Mouse (Mus musculus): ENCODE measurements around the gene Stx4a. TPM values are rescaled to one million over a fixed set of nuclear protein-coding genes. Genes with fewer than 3 reads are reported as not detected.

Stx4a gene
- polyA plus RNA-seq, 1 experiment from 2014 or later = 79.5 TPM

GRCm38 (mm10) chr7:127800435-127801009 is 23.6 kb upstream of the Stx4a start, which contains the start of gene Hsd3b7:
Gene Hsd3b7 (plus strand): TSS chr7:127800604.
- Histone ChIP-seq H3K4me2 (peak within 1 kb of the TSS; percentile 44), H3K36me3 (peaks cover 77% of the 10 kb centered on the region), H3K27ac (peak within 1 kb of the TSS; percentile 67), H3K4me1 (peaks cover 19% of the 10 kb centered on the region), H3K27me3 (no peaks in the 10 kb centered on the region), H3K9ac (no peak within 1 kb of the TSS), H3K9me3 (no peaks in the 10 kb centered on the region), H3K4me3 (peak within 1 kb of the TSS; percentile 33)
- WGBS = 32% methylated on average over 6 of the region's 6 CpGs
- ATAC-seq (ENCODE audit: insufficient number of reproducible peaks, low FRiP score, low TSS enrichment, low read depth) = peak; percentile 66

DNA sequence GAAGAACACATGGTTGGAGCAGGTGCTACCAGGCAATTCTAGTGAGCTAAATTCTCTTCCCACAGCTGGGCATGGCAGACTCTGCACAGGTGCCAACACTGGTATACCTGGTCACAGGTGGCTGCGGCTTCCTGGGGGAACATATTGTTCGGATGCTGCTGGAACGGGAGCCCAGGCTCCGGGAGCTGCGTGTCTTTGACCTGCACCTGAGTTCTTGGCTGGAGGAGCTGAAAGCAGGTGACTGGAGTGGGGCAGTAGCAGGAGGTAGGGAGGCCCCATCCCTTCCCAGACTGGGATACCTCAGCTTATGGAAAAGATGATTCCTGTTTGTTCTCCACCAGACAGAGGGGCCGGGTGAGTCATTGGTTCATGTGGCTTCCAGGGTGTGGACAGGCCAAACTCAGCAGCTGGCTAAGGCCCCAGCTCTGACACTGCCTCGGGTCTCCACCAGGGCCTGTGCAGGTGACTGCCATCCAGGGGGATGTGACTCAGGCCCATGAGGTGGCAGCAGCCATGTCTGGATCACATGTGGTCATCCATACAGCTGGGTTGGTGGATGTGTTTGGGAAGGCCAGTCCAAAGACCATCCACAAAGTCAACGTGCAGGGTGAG is 23.0 kb upstream of the Stx4a start:
- Histone ChIP-seq H3K4me1 (peaks cover 19% of the 10 kb centered on the region), H3K36me3 (peaks cover 73% of the 10 kb centered on the region), H3K27ac (peak overlapping the region; percentile 67; the same call in 1 of the 2 replicates), H3K9me3 (no peaks in the 10 kb centered on the region), H3K4me3 (peak overlapping the region; percentile 33), H3K9ac (no peak overlapping the region), H3K27me3 (no peaks in the 10 kb centered on the region), H3K4me2 (peak overlapping the region; percentile 44)
- WGBS = 90% methylated on average over 8 of the region's 8 CpGs
- no peak for ATAC-seq (ENCODE audit: insufficient number of reproducible peaks, low FRiP score, low TSS enrichment, low read depth)

DNA sequence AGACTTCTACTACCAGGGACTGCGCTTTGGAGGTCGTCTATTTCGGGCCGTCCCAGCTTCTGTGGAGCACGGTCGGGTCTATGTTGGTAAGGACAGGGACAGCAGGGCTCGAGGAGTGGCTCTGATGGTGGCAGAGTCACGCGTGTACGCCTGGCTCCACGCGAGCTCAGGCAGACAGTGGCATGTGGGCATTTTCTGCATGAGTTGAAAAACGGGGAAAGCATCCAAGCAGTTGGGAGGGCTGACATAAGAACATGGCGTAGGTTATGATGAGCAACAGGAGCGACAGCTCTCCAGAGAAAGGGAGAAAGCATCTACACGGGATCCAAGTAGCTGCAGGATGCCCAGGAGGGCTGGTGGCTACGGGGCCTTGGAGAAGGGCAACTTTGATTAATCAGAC is 21.8 kb upstream of the Stx4a start:
- whole genome bisulfite sequencing = 91% methylated on average over 17 of the region's 17 CpGs
- H3K27me3 ChIP-seq = no peaks in the 10 kb centered on the region
- peaks cover 64% of the 10 kb centered on the region for H3K36me3 ChIP-seq
- no peak overlapping the region for H3K4me3 ChIP-seq
- no peak for ATAC-seq (ENCODE audit: insufficient number of reproducible peaks, low FRiP score, low TSS enrichment, low read depth)
- H3K9ac ChIP-seq = no peak overlapping the region
- H3K27ac ChIP-seq = no peak overlapping the region
- H3K4me1 ChIP-seq = peaks cover 19% of the 10 kb centered on the region
- H3K9me3 ChIP-seq = no peaks in the 10 kb centered on the region
- no peak overlapping the region for H3K4me2 ChIP-seq

GRCm38 (mm10) chr7:127808821-127809220 is 15.3 kb upstream of the Stx4a start:
- Histone ChIP-seq H3K4me1 (no peaks in the 10 kb centered on the region), H3K27ac (no peak overlapping the region), H3K27me3 (no peaks in the 10 kb centered on the region), H3K4me2 (no peak overlapping the region), H3K9ac (no peak overlapping the region), H3K9me3 (no peaks in the 10 kb centered on the region), H3K4me3 (no peak overlapping the region), H3K36me3 (peaks cover 56% of the 10 kb centered on the region)
- 77% methylated on average over 5 of the region's 5 CpGs for WGBS
- no peak for ATAC-seq (ENCODE audit: insufficient number of reproducible peaks, low FRiP score, low TSS enrichment, low read depth)

DNA sequence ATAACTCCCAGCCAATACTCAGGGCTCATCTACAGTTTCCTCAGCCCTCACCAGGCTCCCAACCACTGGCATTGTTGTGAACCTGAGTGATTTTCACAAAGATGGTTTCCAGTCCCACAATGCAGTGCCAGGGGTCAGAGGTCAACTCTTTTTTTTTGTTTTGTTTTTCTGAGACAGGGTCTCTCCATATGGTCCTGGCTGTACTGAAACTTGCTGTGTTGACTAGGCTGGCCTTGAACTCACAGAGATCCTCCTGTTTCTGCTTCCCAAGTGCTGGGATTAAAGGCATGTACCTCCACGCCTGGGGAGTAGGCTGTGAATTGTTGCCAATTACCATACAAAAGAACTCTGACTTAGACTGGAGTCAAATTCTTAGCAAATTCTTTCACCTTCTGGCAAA is 14.2 kb upstream of the Stx4a start:
- WGBS = 92% methylated on average over 1 of the region's 1 CpGs
- ATAC-seq (ENCODE audit: insufficient number of reproducible peaks, low FRiP score, low TSS enrichment, low read depth) = no peak
- peaks cover 59% of the 10 kb centered on the region for H3K36me3 ChIP-seq

DNA sequence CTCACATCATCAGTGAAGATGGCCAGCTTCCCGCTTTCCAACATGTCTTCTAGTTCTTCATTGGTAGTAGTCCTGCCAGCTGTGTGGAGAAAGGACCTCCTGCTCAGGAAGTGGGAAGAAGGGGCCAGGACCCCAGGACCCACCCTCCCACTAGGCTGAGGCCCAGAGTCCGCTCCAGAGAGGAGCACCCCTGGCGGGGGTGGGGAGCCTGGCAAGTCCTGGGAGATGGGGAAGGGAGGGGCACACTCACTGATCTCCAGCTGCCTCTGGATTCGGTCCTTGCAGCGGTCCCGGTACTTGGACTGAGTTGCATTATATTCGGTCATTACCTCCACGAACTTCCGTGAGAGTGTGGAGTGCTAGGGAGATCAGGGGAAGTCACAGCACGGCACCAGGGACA is 13.4 kb upstream of the Stx4a start:
- Histone ChIP-seq H3K27ac (no peak overlapping the region), H3K36me3 (peaks cover 57% of the 10 kb centered on the region), H3K4me3 (no peak overlapping the region), H3K4me1 (peaks cover 3% of the 10 kb centered on the region), H3K4me2 (no peak overlapping the region), H3K27me3 (no peaks in the 10 kb centered on the region), H3K9ac (no peak overlapping the region), H3K9me3 (no peaks in the 10 kb centered on the region)
- 80% methylated on average over 10 of the region's 10 CpGs for WGBS
- no peak for ATAC-seq (ENCODE audit: insufficient number of reproducible peaks, low FRiP score, low TSS enrichment, low read depth)

More for the DNA sequence above, 14.2 kb upstream of the Stx4a start:
- Histone ChIP-seq H3K9me3 (no peaks in the 10 kb centered on the region), H3K4me3 (no peak overlapping the region), H3K27me3 (no peaks in the 10 kb centered on the region), H3K4me2 (no peak overlapping the region), H3K9ac (no peak overlapping the region), H3K27ac (no peak overlapping the region), H3K4me1 (peaks cover 3% of the 10 kb centered on the region)

DNA sequence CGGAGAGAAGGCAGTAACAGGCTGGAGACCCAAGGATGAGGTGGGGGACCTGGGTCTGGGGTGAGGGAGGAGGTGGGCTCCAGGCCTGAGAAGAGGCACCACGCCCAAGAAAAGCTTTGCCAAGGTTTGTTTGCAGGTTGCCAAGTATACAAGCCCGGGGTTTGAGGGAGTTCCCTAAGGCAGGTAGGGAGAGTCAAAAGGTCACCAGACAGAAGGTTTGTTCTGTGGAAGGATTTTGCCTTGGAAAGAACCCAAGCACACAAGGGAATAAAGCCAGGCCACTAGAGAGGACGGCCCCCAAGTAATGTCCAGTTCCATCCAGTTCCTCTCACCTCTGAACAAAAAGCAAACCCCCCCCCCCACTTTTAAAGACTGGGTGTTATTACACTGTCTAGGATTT is 12.9 kb upstream of the Stx4a start:
- H3K27me3 ChIP-seq = no peaks in the 10 kb centered on the region
- H3K4me2 ChIP-seq = no peak overlapping the region
- H3K4me3 ChIP-seq = no peak overlapping the region
- 82% methylated on average over 4 of the region's 4 CpGs for WGBS
- no peak overlapping the region for H3K9ac ChIP-seq
- peaks cover 56% of the 10 kb centered on the region for H3K36me3 ChIP-seq
- H3K27ac ChIP-seq = no peak overlapping the region
- H3K4me1 ChIP-seq = peaks cover 8% of the 10 kb centered on the region
- no peaks in the 10 kb centered on the region for H3K9me3 ChIP-seq
- no peak for ATAC-seq (ENCODE audit: insufficient number of reproducible peaks, low FRiP score, low TSS enrichment, low read depth)

GRCm38 (mm10) chr7:127812292-127812691 is 11.8 kb upstream of the Stx4a start:
- no peak for ATAC-seq (ENCODE audit: insufficient number of reproducible peaks, low FRiP score, low TSS enrichment, low read depth)
- H3K36me3 ChIP-seq = peaks cover 53% of the 10 kb centered on the region
- no peak overlapping the region for H3K27ac ChIP-seq
- H3K9me3 ChIP-seq = no peaks in the 10 kb centered on the region
- H3K4me1 ChIP-seq = peaks cover 8% of the 10 kb centered on the region
- H3K27me3 ChIP-seq = no peaks in the 10 kb centered on the region
- H3K4me2 ChIP-seq = no peak overlapping the region
- H3K9ac ChIP-seq = no peak overlapping the region
- WGBS = 78% methylated on average over 3 of the region's 3 CpGs
- no peak overlapping the region for H3K4me3 ChIP-seq

DNA sequence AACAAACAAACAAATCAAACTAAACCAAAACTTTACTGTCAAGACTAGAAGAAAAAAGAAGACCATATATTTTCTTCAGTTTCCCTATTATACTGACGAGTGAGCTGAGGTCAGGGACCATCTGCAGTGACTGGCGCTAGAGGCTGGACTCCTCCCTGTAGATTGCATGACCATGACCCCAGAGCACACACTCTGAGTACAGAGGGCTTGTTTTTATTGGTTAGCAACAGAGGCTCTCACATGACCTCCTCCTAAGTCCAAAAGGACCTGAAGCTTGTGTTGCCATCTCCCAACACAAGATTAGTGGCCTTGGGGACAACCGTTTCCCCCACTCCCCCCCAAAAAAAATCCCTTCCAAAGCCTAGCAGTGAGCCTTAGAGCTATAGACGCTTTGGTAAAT is 10.3 kb upstream of the Stx4a start:
- Histone ChIP-seq H3K9ac (no peak overlapping the region), H3K27me3 (no peaks in the 10 kb centered on the region), H3K4me2 (no peak overlapping the region), H3K36me3 (peaks cover 48% of the 10 kb centered on the region), H3K27ac (peak overlapping the region; percentile 57; the same call in 1 of the 2 replicates), H3K4me3 (no peak overlapping the region), H3K4me1 (peaks cover 8% of the 10 kb centered on the region), H3K9me3 (no peaks in the 10 kb centered on the region)
- no peak for ATAC-seq (ENCODE audit: insufficient number of reproducible peaks, low FRiP score, low TSS enrichment, low read depth)
- 79% methylated on average over 4 of the region's 4 CpGs for WGBS

DNA sequence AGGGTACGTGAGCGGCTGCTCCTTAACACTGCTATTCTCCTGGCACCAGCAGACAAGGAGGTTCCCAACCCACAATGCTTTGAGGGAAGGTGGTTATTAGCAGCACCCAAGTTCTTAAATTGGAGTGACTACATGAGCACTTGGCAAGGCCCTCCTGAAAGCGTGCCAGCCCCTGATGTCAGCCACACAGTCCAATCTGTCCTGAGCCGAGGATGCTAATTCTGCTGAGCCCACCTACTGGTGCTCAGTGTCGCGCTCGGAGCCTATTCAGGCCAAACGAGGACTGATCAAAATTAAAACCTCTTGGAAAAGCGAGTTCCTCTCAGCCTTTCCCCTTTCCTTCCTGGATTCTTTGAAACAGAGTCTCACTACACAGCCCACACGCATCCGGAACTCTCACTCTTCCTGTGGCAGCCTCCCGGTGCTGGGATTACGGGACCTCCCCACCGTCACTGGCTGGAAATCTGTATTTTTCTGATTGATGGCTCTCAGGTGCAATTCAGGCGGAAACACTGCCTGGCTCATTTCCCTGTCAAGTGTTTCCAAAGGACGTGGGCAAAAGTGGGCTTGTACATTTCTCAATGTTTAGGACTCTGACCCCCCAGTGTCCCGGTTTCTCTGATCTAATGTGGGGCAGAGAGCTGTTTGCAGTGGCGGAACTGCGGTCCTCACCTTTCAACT is 9.7 kb upstream of the Stx4a start:
- Histone ChIP-seq H3K9me3 (no peaks in the 10 kb centered on the region), H3K9ac (no peak overlapping the region), H3K27ac (peak overlapping the region; percentile 57), H3K27me3 (no peaks in the 10 kb centered on the region), H3K4me1 (peaks cover 8% of the 10 kb centered on the region), H3K4me3 (no peak overlapping the region), H3K36me3 (peaks cover 44% of the 10 kb centered on the region), H3K4me2 (no peak overlapping the region)
- no peak for ATAC-seq (ENCODE audit: insufficient number of reproducible peaks, low FRiP score, low TSS enrichment, low read depth)
- WGBS = 72% methylated on average over 19 of the region's 19 CpGs

DNA sequence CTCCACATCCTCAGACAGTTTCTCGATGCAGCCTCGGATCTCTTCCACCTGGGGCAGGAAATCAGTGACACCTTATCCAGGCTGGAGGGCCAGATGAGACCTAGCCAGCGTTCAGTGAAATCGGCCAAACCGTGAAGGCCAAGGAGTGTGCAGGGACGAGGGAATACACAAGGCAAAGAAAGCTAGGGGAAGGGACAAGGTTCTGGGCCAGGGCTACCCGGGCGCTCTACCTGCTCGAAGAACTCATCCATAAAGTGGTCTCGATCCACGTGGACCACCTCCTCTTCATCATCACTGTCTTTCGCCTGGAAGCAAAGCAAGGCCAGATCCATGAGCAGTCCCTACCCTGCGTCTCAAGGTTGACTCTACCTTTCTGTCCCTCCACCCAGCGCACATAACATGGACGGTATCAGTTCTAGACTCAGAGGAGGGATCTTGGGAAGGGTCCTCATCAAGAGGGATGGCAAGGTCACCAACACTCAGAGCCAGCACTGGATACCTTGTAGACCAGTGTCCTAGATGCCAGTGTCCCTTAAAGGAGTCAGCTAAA is 8.9 kb upstream of the Stx4a start:
- Histone ChIP-seq H3K27me3 (no peaks in the 10 kb centered on the region), H3K27ac (no peak overlapping the region), H3K36me3 (peaks cover 40% of the 10 kb centered on the region), H3K9ac (no peak overlapping the region), H3K9me3 (no peaks in the 10 kb centered on the region), H3K4me1 (peaks cover 8% of the 10 kb centered on the region), H3K4me3 (no peak overlapping the region), H3K4me2 (no peak overlapping the region)
- WGBS = 88% methylated on average over 15 of the region's 15 CpGs
- no peak for ATAC-seq (ENCODE audit: insufficient number of reproducible peaks, low FRiP score, low TSS enrichment, low read depth)
